Mouse (Mus musculus) MEL (cell line): ENCODE data around the gene Nmnat3. TPM values are rescaled to one million over a fixed set of nuclear protein-coding genes. Genes with fewer than 3 reads are reported as not detected.

Source experiments
- DNase-seq: peaks from one replicate; pipeline ENCODE4 v3.0.0; 2011; ENCODE audit warnings: low read depth, low spot score
- H3K27ac ChIP-seq: 2 replicates; pipeline ENCODE4 v1.5.1; 2012; ENCODE audit warnings: low read depth, mild to moderate bottlenecking, control low read depth, low read length, moderate library complexity; ENCODE audit not compliant: control insufficient read depth
- H3K27me3 ChIP-seq, 2 experiments: fragments of 150-350 bp in 1 of 2; sonication (generic) in 1 of 2; 2 replicates each; pipeline ENCODE4 v1.6.1; 2012; ENCODE audit warnings: low read length in 2 of 2, mild to moderate bottlenecking in 2 of 2, improper control_type of control experiment in 1 of 2, moderate library complexity in 1 of 2; ENCODE audit not compliant: insufficient read depth in 2 of 2, control insufficient read depth in 1 of 2
- H3K36me3 ChIP-seq, 2 experiments: 2 replicates each; pipeline ENCODE4 v1.6.1; 2012 to 2014; ENCODE audit warnings: low read length in 2 of 2, improper control_type of control experiment in 1 of 2, inconsistent platforms in 1 of 2, mild to moderate bottlenecking in 1 of 2; ENCODE audit not compliant: insufficient read depth in 2 of 2, control insufficient read depth in 1 of 2
- H3K4me1 ChIP-seq, 2 experiments: fragments of 150-350 bp in 1 of 2; sonication (generic) in 1 of 2; 2 replicates each; pipeline ENCODE4 v1.6.1; 2012; ENCODE audit warnings: low read length in 2 of 2, improper control_type of control experiment in 1 of 2, mild to moderate bottlenecking in 1 of 2; ENCODE audit not compliant: insufficient read depth in 2 of 2, control insufficient read depth in 1 of 2
- H3K4me3 ChIP-seq, 2 experiments: fragments of 150-350 bp in 1 of 2; sonication (generic) in 1 of 2; 2 replicates each; pipeline ENCODE4 v1.5.1; 2012; ENCODE audit warnings: low read depth in 2 of 2, low read length in 2 of 2, mild to moderate bottlenecking in 2 of 2, moderate library complexity in 2 of 2, control low read depth in 1 of 2, improper control_type of control experiment in 1 of 2; ENCODE audit not compliant: control insufficient read depth in 1 of 2, insufficient read depth in 1 of 2
- H3K79me2 ChIP-seq: 2 replicates; pipeline ENCODE4 v1.6.1; 2012; ENCODE audit warnings: mild to moderate bottlenecking, low read length, moderate library complexity; ENCODE audit not compliant: control insufficient read depth, poor library complexity, insufficient read depth
- H3K9ac ChIP-seq: 2 replicates; pipeline ENCODE4 v1.6.1; 2012; ENCODE audit warnings: low read depth, mild to moderate bottlenecking, control low read depth, low read length, moderate library complexity; ENCODE audit not compliant: control insufficient read depth, poor library complexity, severe bottlenecking
- H3K9me3 ChIP-seq: fragments of 150-350 bp; sonication (generic); replicated peaks from 2 replicates; pipeline ENCODE4 v1.6.1; 2012; ENCODE audit warnings: mild to moderate bottlenecking, low read length, improper control_type of control experiment, moderate library complexity; ENCODE audit not compliant: insufficient read depth
- BHLHE40 ChIP-seq: IDR thresholded peaks from 2 replicates; pipeline ENCODE4 v1.6.1; 2012; ENCODE audit warnings: low read depth, mild to moderate bottlenecking, inconsistent platforms, low read length, improper control_type of control experiment, borderline replicate concordance
- E2F4 ChIP-seq: IDR thresholded peaks from 2 replicates; pipeline ENCODE4 v1.6.1; 2011; ENCODE audit warnings: low read depth, low read length, improper control_type of control experiment, borderline replicate concordance
- ETS1 ChIP-seq: IDR thresholded peaks from 2 replicates; pipeline ENCODE4 v1.6.1; 2012; ENCODE audit warnings: low read depth, mild to moderate bottlenecking, inconsistent platforms, low read length, improper control_type of control experiment, moderate library complexity
- GATA1 ChIP-seq: IDR thresholded peaks from 2 replicates; pipeline ENCODE4 v1.6.1; 2011; ENCODE audit warnings: low read depth, low read length, improper control_type of control experiment
- JUND ChIP-seq: IDR thresholded peaks from 2 replicates; pipeline ENCODE4 v1.6.1; 2011; ENCODE audit warnings: low read depth, mild to moderate bottlenecking, improper control_type of control experiment, low read length
- KAT2A ChIP-seq: conservative IDR thresholded peaks from 2 replicates; pipeline ENCODE4 v1.6.1; 2012; ENCODE audit warnings: low read depth, low read length, improper control_type of control experiment, inconsistent platforms
- MAFK ChIP-seq: IDR thresholded peaks from 2 replicates; pipeline ENCODE4 v1.6.1; 2011; ENCODE audit warnings: low read depth, mild to moderate bottlenecking, low read length, improper control_type of control experiment, borderline replicate concordance
- MAX ChIP-seq: IDR thresholded peaks from 2 replicates; pipeline ENCODE4 v1.6.1; 2011; ENCODE audit warnings: low read length, improper control_type of control experiment
- MAZ ChIP-seq: IDR thresholded peaks from 2 replicates; pipeline ENCODE4 v1.6.1; 2012; ENCODE audit warnings: low read depth, mild to moderate bottlenecking, inconsistent platforms, low read length, improper control_type of control experiment
- MEF2A ChIP-seq: IDR thresholded peaks from 2 replicates; pipeline ENCODE4 v1.6.1; 2014; ENCODE audit warnings: low read depth, mild to moderate bottlenecking, inconsistent platforms, low read length, improper control_type of control experiment; ENCODE audit not compliant: poor library complexity, insufficient replicate concordance, severe bottlenecking; ENCODE audit errors: extremely low read depth
- MXI1 ChIP-seq: IDR thresholded peaks from 2 replicates; pipeline ENCODE4 v1.6.1; 2011; ENCODE audit warnings: mild to moderate bottlenecking, low read depth, low read length, improper control_type of control experiment
- MYB ChIP-seq: IDR thresholded peaks from 2 replicates; pipeline ENCODE4 v1.6.1; 2011; ENCODE audit warnings: mild to moderate bottlenecking, low read depth, low read length, improper control_type of control experiment
- MYC ChIP-seq: IDR thresholded peaks from 2 replicates; pipeline ENCODE4 v1.6.1; 2011; ENCODE audit warnings: low read depth, mild to moderate bottlenecking, low read length, improper control_type of control experiment, moderate library complexity
- NELFE ChIP-seq: IDR thresholded peaks from 2 replicates; pipeline ENCODE4 v1.6.1; 2011; ENCODE audit warnings: low read depth, low read length, improper control_type of control experiment
- NRF1 ChIP-seq: IDR thresholded peaks from 2 replicates; pipeline ENCODE4 v1.6.1; 2014; ENCODE audit warnings: low read depth, mild to moderate bottlenecking, inconsistent platforms, low read length, improper control_type of control experiment, moderate library complexity; ENCODE audit not compliant: poor library complexity, insufficient read depth, severe bottlenecking
- POLR2A ChIP-seq, 2 experiments: IDR thresholded peaks; 2 replicates each; pipeline ENCODE4 v1.6.1; 2011 to 2012; ENCODE audit warnings: low read length in 2 of 2, mild to moderate bottlenecking in 2 of 2, control low read depth in 1 of 2, improper control_type of control experiment in 1 of 2, low read depth in 1 of 2, moderate library complexity in 1 of 2; ENCODE audit not compliant: control insufficient read depth in 1 of 2, insufficient read depth in 1 of 2, poor library complexity in 1 of 2
- POLR2AphosphoS2 ChIP-seq: IDR thresholded peaks from 2 replicates; pipeline ENCODE4 v1.6.1; 2011; ENCODE audit warnings: low read length, improper control_type of control experiment
- POLR2AphosphoS5 ChIP-seq: IDR thresholded peaks from 2 replicates; pipeline ENCODE4 v1.6.1; 2012; ENCODE audit warnings: low read depth, borderline replicate concordance, mild to moderate bottlenecking, inconsistent platforms, low read length, moderate library complexity, mixed read lengths
- RAD21 ChIP-seq: IDR thresholded peaks from 2 replicates; pipeline ENCODE4 v1.6.1; 2011; ENCODE audit warnings: mild to moderate bottlenecking, low read depth, low read length, improper control_type of control experiment
- RCOR1 ChIP-seq: IDR thresholded peaks from 2 replicates; pipeline ENCODE4 v1.6.1; 2012; ENCODE audit warnings: low read depth, mild to moderate bottlenecking, inconsistent platforms, low read length, improper control_type of control experiment
- SIN3A ChIP-seq: IDR thresholded peaks from 2 replicates; pipeline ENCODE4 v1.6.1; 2012; ENCODE audit warnings: low read length, improper control_type of control experiment, inconsistent platforms
- SMC3 ChIP-seq: IDR thresholded peaks from 2 replicates; pipeline ENCODE4 v1.6.1; 2011; ENCODE audit warnings: low read depth, low read length, improper control_type of control experiment
- TBP ChIP-seq: IDR thresholded peaks from 2 replicates; pipeline ENCODE4 v1.8.0; 2011; ENCODE audit warnings: low read depth, low read length, improper control_type of control experiment
- UBTF ChIP-seq: IDR thresholded peaks from 2 replicates; pipeline ENCODE4 v1.6.1; 2012; ENCODE audit warnings: low read depth, mild to moderate bottlenecking, inconsistent platforms, low read length, improper control_type of control experiment, moderate library complexity, borderline replicate concordance; ENCODE audit not compliant: insufficient read depth
- USF1 ChIP-seq: IDR thresholded peaks from 2 replicates; pipeline ENCODE4 v1.6.1; 2014; ENCODE audit warnings: low read depth, mild to moderate bottlenecking, inconsistent platforms, low read length, improper control_type of control experiment, moderate library complexity
- ZC3H11A ChIP-seq: IDR thresholded peaks from 2 replicates; pipeline ENCODE4 v1.6.1; 2012; ENCODE audit warnings: low read depth, mild to moderate bottlenecking, inconsistent platforms, low read length, improper control_type of control experiment
- ZKSCAN1 ChIP-seq: IDR thresholded peaks from 2 replicates; pipeline ENCODE4 v1.6.1; 2012; ENCODE audit warnings: low read depth, mild to moderate bottlenecking, inconsistent platforms, low read length, improper control_type of control experiment, moderate library complexity
- ZMIZ1 ChIP-seq: IDR thresholded peaks from 2 replicates; pipeline ENCODE4 v1.6.1; 2012; ENCODE audit warnings: low read depth, mild to moderate bottlenecking, inconsistent platforms, low read length, improper control_type of control experiment, moderate library complexity
- polyA plus RNA-seq, 2 experiments: library from polyadenylated mRNA; stranded (reverse) in 1 of 2; unstranded in 1 of 2; fragments of >175 nt in 1 of 2; fragments of >200 nt in 1 of 2; gene quantifications; 2 replicates each; pipeline versions ENCODE4 v1.2.1 to v1.2.4; 2012; ENCODE audit warnings: low replicate concordance in 2 of 2, low read depth in 1 of 2; ENCODE audit not compliant: insufficient read length in 2 of 2, insufficient read depth in 1 of 2, missing spikeins in 1 of 2
- total RNA-seq: library from RNA; depleted of rRNA; stranded (reverse); fragments of 300-350 nt; gene quantifications from 2 replicates; pipeline ENCODE4 v1.2.3, GENCODE M21; 2012

Nmnat3 gene
- total and polyA plus RNA-seq, 3 experiments: 14.4 to 15.2 TPM; not detected in 1

- peaks cover 3 to 6% of the 10 kb centered on the region in 2 experiments; a peak in 3 of 4 replicates for H3K4me1 ChIP-seq
- no peaks in the 10 kb centered on the region for H3K79me2 ChIP-seq
- H3K9ac ChIP-seq: no peak overlapping the region
- no peaks in the 10 kb centered on the region for H3K27me3 ChIP-seq
- H3K27ac ChIP-seq: no peak overlapping the region
- H3K9me3 ChIP-seq: no peaks in the 10 kb centered on the region
- TF ChIP-seq SMC3 (no peak), POLR2AphosphoS2 (no peak), MAX (no peak), NRF1 (no peak), ZKSCAN1 (no peak), GATA1 (no peak), MAFK (no peak), ZC3H11A (no peak), JUND (no peak), MYB (no peak), KAT2A (no peak), MXI1 (no peak), TBP (no peak), MAZ (no peak), SIN3A (no peak), NELFE (no peak), RAD21 (no peak), RCOR1 (no peak), BHLHE40 (no peak), UBTF (no peak)
- no peak overlapping the region for H3K4me3 ChIP-seq
- peaks cover 0 to 6% of the 10 kb centered on the region in 2 experiments; a peak in 2 of 4 replicates for H3K36me3 ChIP-seq
- no peak for DNase-seq
These were observed 31.6 kb downstream of the Nmnat3 start for GRCm38 (mm10) chr9:98318875-98319274.

DNA sequence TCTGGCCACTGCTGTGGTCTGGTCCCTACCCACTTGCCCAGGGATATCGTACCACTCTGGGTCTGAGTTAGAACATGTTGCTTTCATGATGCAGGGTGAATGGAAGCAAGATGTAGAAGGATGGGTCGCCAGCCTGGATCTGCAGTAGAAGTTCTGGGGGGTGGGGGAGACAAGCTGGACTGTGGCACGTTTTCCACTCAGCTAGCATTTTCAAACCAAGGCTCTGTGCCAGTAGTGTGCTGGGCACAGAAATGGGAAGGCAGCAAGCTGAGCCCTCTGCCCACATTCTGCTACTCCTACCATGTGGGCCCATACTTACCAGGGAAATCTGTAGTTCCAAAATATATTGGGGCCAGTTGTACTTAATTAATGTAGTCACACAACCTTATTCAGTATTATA lies 33.5 kb downstream of the Nmnat3 start:
- Histone ChIP-seq H3K79me2 (no peaks in the 10 kb centered on the region), H3K36me3 (no peaks in the 10 kb centered on the region), H3K4me3 (no peak overlapping the region), H3K27ac (no peak overlapping the region), H3K9me3 (no peaks in the 10 kb centered on the region), H3K27me3 (no peaks in the 10 kb centered on the region), H3K9ac (no peak overlapping the region), H3K4me1 (no peaks in the 10 kb centered on the region)
- DNase-seq: no peak
- TF ChIP-seq E2F4: no peak
- no peak for TF ChIP-seq RAD21
- no peak for TF ChIP-seq ZKSCAN1
- TF ChIP-seq USF1: no peak
- no peak for TF ChIP-seq ETS1
- no peak for TF ChIP-seq POLR2A (IDR thresholded peaks at IDR 0.05; ENCODE audit: control insufficient read depth in 1 of 2, insufficient read depth in 1 of 2, low read depth in 1 of 2, low read length in 2 of 2, poor library complexity in 1 of 2)
- TF ChIP-seq MAFK: no peak
- no peak for TF ChIP-seq ZMIZ1
- no peak for TF ChIP-seq MAX
- no peak for TF ChIP-seq SIN3A
- no peak for TF ChIP-seq ZC3H11A
- TF ChIP-seq MYC: no peak
- no peak for TF ChIP-seq TBP
- TF ChIP-seq POLR2AphosphoS5: no peak
- TF ChIP-seq SMC3: no peak
- TF ChIP-seq MXI1: no peak
- no peak for TF ChIP-seq MEF2A
- TF ChIP-seq MYB: no peak
- no peak for TF ChIP-seq BHLHE40
